Mouse (Mus musculus) small intestine, adult 2 months (tissue): ENCODE results near the gene Trim6. TPM values are rescaled to one million over a fixed set of nuclear protein-coding genes. Genes with fewer than 3 reads are reported as not detected.

Experiments
- H3K27ac ChIP-seq: fragments of 200-500 bp; 2 replicates; pipeline ENCODE4 v1.5.1; 2012; ENCODE audit warnings: low read depth, low read length, control low read depth, inconsistent platforms; ENCODE audit not compliant: insufficient read depth
- H3K27me3 ChIP-seq: fragments of 200-500 bp; 2 replicates; pipeline ENCODE4 v1.6.1; 2012; ENCODE audit warnings: mild to moderate bottlenecking, moderate library complexity, low read length, inconsistent platforms; ENCODE audit not compliant: control insufficient read depth, insufficient read depth
- H3K36me3 ChIP-seq: fragments of 200-500 bp; 2 replicates; pipeline ENCODE4 v1.6.1; 2012; ENCODE audit warnings: mild to moderate bottlenecking, low read length, control low read depth, inconsistent platforms; ENCODE audit not compliant: control insufficient read depth, insufficient read depth
- H3K4me1 ChIP-seq: fragments of 200-500 bp; 2 replicates; pipeline ENCODE4 v1.6.1; 2012; ENCODE audit warnings: low read length, inconsistent platforms, mixed read lengths; ENCODE audit not compliant: control insufficient read depth, insufficient read depth, insufficient read length
- H3K4me3 ChIP-seq: fragments of 200-500 bp; 2 replicates; pipeline ENCODE4 v1.5.1; 2012; ENCODE audit warnings: low read depth, mild to moderate bottlenecking, control low read depth, inconsistent platforms, low read length, moderate library complexity
- CTCF ChIP-seq: fragments of 200-500 bp; IDR thresholded peaks from 2 replicates; pipeline ENCODE4 v1.5.1; 2012; ENCODE audit warnings: low read depth, mild to moderate bottlenecking, control low read depth, inconsistent platforms, low read length, moderate library complexity, mixed read lengths; ENCODE audit not compliant: insufficient replicate concordance, insufficient read length; ENCODE audit errors: extremely low read depth
- POLR2A ChIP-seq: fragments of 200-500 bp; IDR thresholded peaks from 2 replicates; pipeline ENCODE4 v1.6.1; 2012; ENCODE audit warnings: low read depth, mild to moderate bottlenecking, control low read depth, inconsistent platforms, low read length, moderate library complexity
- WGBS: fragments of 180-500 bp; shearing (Covaris S2); methylation state at CpG from one replicate; pipeline ENCODE4 v1.1.7; 2018; 5-methylcytosine and 5-hydroxymethylcytosine counted together
- polyA plus RNA-seq: library from polyadenylated mRNA; depleted of rRNA; stranded (reverse); fragments of >200 nt; gene quantifications from 2 replicates; pipeline ENCODE4 v1.2.3, GENCODE M21; 2012

Trim6 gene
- polyA plus RNA-seq, 1 experiment: 0.61 TPM

GRCm38 (mm10) chr7:104195885-104196284 lies 22.7 kb upstream of the Trim6 start, which contains the start of gene Olfr649:
TSS of gene Olfr649 (minus strand) at chr7:104195985.
- no peaks in the 10 kb centered on the region for H3K36me3 ChIP-seq
- H3K4me3 ChIP-seq: no peak within 1 kb of the TSS
- H3K27me3 ChIP-seq: no peaks in the 10 kb centered on the region
- no peaks in the 10 kb centered on the region for H3K4me1 ChIP-seq
- H3K27ac ChIP-seq: no peak within 1 kb of the TSS
- TF ChIP-seq POLR2A (no peak), CTCF (no peak)
- 79% methylated on average over 6 of the region's 6 CpGs for WGBS

DNA sequence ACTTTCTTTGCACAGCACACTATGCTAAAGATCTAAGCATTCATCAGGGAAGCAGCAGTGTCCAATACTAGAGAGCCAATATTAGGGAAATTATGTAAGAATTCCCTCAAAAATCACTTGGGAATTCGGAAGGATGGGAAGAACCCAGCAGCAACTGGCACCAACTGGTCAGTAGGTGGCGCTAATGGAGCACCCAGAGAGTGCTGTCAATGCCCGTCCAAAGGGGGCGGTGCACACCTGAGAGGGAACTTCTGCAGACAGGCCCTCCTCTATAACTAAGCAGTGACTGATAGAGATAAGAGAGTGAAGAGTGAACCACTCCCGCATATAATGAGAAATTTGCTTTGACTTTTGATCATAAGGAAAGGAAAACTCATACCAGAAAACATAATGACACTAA lies 18.8 kb upstream of the Trim6 start:
- TF ChIP-seq CTCF: peak; percentile 100
- TF ChIP-seq POLR2A: no peak
- Histone ChIP-seq H3K36me3 (no peaks in the 10 kb centered on the region), H3K4me3 (no peak overlapping the region), H3K27me3 (no peaks in the 10 kb centered on the region), H3K27ac (no peak overlapping the region), H3K4me1 (no peaks in the 10 kb centered on the region)
- WGBS: 1% methylated on average over 5 of the region's 5 CpGs

DNA sequence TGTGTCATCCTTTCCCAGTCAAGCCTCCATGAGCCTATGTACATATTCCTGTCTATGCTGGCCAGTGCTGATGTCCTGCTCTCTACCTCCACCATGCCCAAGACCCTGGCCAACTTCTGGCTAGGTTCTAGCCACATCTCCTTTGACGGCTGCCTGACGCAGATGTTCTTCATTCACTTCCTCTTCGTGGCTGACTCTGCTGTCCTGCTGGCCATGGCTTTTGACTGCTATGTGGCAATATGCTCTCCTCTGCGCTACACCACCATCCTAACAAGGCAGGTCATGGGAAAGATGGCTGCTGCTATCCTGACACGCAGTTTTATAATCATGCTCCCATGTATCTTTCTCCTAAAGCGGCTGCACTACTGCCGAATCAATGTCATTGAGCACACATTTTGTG lies 12.4 kb upstream of the Trim6 start:
- H3K4me3 ChIP-seq: no peak overlapping the region
- H3K4me1 ChIP-seq: no peaks in the 10 kb centered on the region
- TF ChIP-seq CTCF: no peak
- TF ChIP-seq POLR2A: no peak
- no peaks in the 10 kb centered on the region for H3K27me3 ChIP-seq
- 83% methylated on average over 7 of the region's 7 CpGs for WGBS
- H3K36me3 ChIP-seq: no peaks in the 10 kb centered on the region
- no peak overlapping the region for H3K27ac ChIP-seq

GRCm38 (mm10) chr7:104216011-104216535 lies 2.5 kb upstream of the Trim6 start:
- 42% methylated on average over 1 of the region's 1 CpGs for WGBS

DNA sequence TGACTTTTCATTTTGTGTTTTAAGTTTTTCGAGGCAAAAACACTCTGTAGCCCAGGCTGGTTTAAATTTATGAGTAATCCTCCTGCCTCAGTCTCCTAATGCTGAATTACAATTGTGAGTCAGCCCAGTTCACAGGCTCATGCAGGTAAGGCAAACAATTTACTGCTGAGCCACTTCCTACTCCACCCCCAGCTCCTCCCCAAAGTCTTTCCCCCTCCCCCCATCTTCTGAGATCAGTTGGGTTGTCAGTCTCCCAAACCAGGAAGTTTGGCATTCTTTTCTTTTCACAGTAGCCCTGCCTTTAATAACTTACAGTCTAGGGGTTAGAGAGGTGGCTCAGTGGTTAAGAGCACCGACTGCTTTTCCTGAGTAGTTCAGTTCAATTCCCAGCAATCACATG lies 712 bp upstream of the Trim6 start:
- TF ChIP-seq CTCF: no peak
- no peak for TF ChIP-seq POLR2A
- 44% methylated on average over 2 of the region's 2 CpGs for WGBS

More at GRCm38 (mm10) chr7:104216011-104216535, 2.5 kb upstream of the Trim6 start:
- no peak overlapping the region for H3K27ac ChIP-seq
- no peaks in the 10 kb centered on the region for H3K36me3 ChIP-seq
- no peaks in the 10 kb centered on the region for H3K27me3 ChIP-seq
- no peak for TF ChIP-seq POLR2A
- no peak for TF ChIP-seq CTCF
- H3K4me3 ChIP-seq: no peak overlapping the region
- peaks cover 4% of the 10 kb centered on the region; the same call in 1 of the 2 replicates for H3K4me1 ChIP-seq

DNA sequence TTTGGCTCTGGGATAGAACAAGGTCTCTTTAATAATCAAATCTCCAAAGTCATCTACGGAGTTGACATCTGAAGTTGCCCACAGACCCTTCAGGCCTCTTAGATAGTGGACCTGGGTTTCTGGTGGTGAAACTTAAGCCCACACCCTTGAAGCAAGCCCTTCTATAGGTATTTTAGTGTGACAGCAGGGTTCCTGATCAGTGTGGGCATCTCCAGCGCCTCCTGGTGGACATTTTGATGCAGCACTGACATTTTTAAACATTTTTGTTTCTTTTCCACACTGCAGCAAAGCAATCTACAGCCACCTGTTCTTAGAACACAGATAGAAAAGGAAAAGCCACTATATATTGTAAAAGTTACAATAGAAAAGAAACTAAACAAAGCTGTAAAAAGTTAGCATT lies 12.6 kb downstream of the Trim6 start:
- Histone ChIP-seq H3K4me3 (no peak overlapping the region), H3K27me3 (no peaks in the 10 kb centered on the region), H3K4me1 (no peaks in the 10 kb centered on the region), H3K27ac (no peak overlapping the region), H3K36me3 (peaks cover 6% of the 10 kb centered on the region)
- peak; percentile 84; the same call in 1 of the 2 replicates for TF ChIP-seq CTCF
- TF ChIP-seq POLR2A: no peak
- 36% methylated on average over 2 of the region's 2 CpGs for WGBS

More for the DNA sequence above, 712 bp upstream of the Trim6 start:
- Histone ChIP-seq H3K4me1 (peaks cover 4% of the 10 kb centered on the region; the same call in 1 of the 2 replicates), H3K27ac (no peak overlapping the region), H3K36me3 (no peaks in the 10 kb centered on the region), H3K4me3 (no peak overlapping the region), H3K27me3 (no peaks in the 10 kb centered on the region)

GRCm38 (mm10) chr7:104240857-104241256 lies 22.3 kb downstream of the Trim6 start:
- TF ChIP-seq POLR2A: no peak
- no peak for TF ChIP-seq CTCF
- H3K4me3 ChIP-seq: no peak overlapping the region
- no peak overlapping the region for H3K27ac ChIP-seq
- H3K36me3 ChIP-seq: no peaks in the 10 kb centered on the region
- peaks cover 1% of the 10 kb centered on the region; the same call in 1 of the 2 replicates for H3K4me1 ChIP-seq
- H3K27me3 ChIP-seq: no peaks in the 10 kb centered on the region
